Mouse (Mus musculus) E14TG2a.4 (cell line): ENCODE results near the gene Fdxacb1.

Experiments
- CTCF ChIP-seq: conservative IDR thresholded peaks from 2 replicates; pipeline ENCODE4 v1.5.1; 2014; ENCODE audit warnings: low read length
- NANOG ChIP-seq: IDR thresholded peaks from 2 replicates; pipeline ENCODE4 v1.6.1; 2014; ENCODE audit warnings: borderline replicate concordance, low read length, mixed read lengths

GRCm38 (mm10) chr9:50796776-50797175 is 28.7 kb downstream of the Fdxacb1 start:
- TF ChIP-seq CTCF: no peak
- TF ChIP-seq NANOG: no peak
